Mouse (Mus musculus): ENCODE data around the gene Lins1. TPM values are rescaled to one million over a fixed set of nuclear protein-coding genes. Genes with fewer than 3 reads are reported as not detected.

Lins1 gene
- polyA plus RNA-seq (2012; ENCODE audit: insufficient read depth, insufficient read length, missing spikeins) = 5.2 and 5.9 TPM in 2 replicates

- Histone ChIP-seq H3K4me3 (ENCODE audit: insufficient read depth, low read length) (peak within 1 kb of the TSS; percentile 96), H3K27ac (ENCODE audit: insufficient read depth, low read depth, low read length) (peak within 1 kb of the TSS; percentile 54)
- no peak for TF ChIP-seq POLR2A (IDR thresholded peaks at IDR 0.05; ENCODE audit: borderline replicate concordance, low read depth, low read length)
- 0 out of 2 replicates have a peak, but pooled peaks have one; percentile 36 for TF ChIP-seq CTCF (IDR thresholded peaks at IDR 0.05; ENCODE audit: low read depth, low read length)
Observed at GRCm38 (mm10) chr7:66689620-66690360, at the start of gene Lins1. Gene Lins1 (plus strand): TSS chr7:66689889.

DNA sequence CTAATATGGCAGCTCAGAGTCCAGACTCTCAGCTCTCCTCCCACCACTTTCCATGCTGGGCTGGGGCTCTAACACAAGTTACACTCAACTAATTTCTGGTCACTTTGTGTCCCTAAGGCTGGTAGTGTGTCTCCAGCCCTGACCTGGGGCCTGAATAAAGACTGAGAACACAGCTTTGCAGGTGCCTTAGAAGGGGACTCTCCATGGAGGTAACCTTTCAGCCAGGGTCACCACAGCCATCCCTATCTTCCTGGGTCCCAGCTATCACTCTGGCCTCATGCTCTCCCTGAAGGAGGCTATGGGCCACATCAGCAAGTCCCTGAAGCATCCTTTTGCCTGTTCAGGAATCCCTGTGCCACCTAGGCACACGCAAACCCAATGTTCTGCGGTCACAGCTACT lies 44.0 kb upstream of the Lins1 start:
- TF ChIP-seq CTCF (IDR thresholded peaks at IDR 0.05; ENCODE audit: low read depth, low read length) = no peak
- TF ChIP-seq POLR2A (IDR thresholded peaks at IDR 0.05; ENCODE audit: borderline replicate concordance, low read depth, low read length) = no peak
- Histone ChIP-seq H3K27ac (ENCODE audit: insufficient read depth, low read depth, low read length) (no peak overlapping the region), H3K4me1 (ENCODE audit: control insufficient read depth, insufficient read depth, low read length) (no peaks in the 10 kb centered on the region), H3K4me3 (ENCODE audit: insufficient read depth, low read length) (no peak overlapping the region)

More at GRCm38 (mm10) chr7:66689620-66690360, at the start of gene Lins1:
- H3K4me1 ChIP-seq (ENCODE audit: control insufficient read depth, insufficient read depth, low read length) = 0 out of 2 replicates have a peak, but pooled peaks cover 2% of the 10 kb centered on the region

DNA sequence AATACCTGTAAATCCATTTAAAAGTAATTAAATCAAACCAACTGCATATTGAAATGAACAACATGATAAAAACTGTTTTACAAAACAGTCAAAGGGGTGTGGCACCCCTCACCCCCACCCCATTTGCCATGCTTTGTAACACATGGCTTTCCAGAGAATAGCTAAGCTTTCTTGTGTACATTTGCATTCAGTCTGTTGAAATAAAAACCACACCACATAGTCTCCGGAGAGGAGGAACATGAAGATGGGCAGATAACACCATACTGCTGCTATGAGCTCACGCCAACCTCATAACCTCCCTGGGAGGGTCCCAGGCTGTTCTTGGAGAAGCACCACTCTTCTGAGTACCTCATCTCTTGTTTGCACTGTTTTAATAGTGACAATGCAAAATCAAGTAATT lies 40.5 kb upstream of the Lins1 start:
- no peaks in the 10 kb centered on the region for H3K4me1 ChIP-seq (ENCODE audit: control insufficient read depth, insufficient read depth, low read length)
- no peak overlapping the region for H3K27ac ChIP-seq (ENCODE audit: insufficient read depth, low read depth, low read length)
- TF ChIP-seq POLR2A (IDR thresholded peaks at IDR 0.05; ENCODE audit: borderline replicate concordance, low read depth, low read length) (no peak), CTCF (IDR thresholded peaks at IDR 0.05; ENCODE audit: low read depth, low read length) (no peak)
- H3K4me3 ChIP-seq (ENCODE audit: insufficient read depth, low read length) = no peak overlapping the region

- no peak overlapping the region for H3K27ac ChIP-seq (ENCODE audit: insufficient read depth, low read depth, low read length)
- no peak overlapping the region for H3K4me3 ChIP-seq (ENCODE audit: insufficient read depth, low read length)
- no peaks in the 10 kb centered on the region for H3K4me1 ChIP-seq (ENCODE audit: control insufficient read depth, insufficient read depth, low read length)
- TF ChIP-seq POLR2A (IDR thresholded peaks at IDR 0.05; ENCODE audit: borderline replicate concordance, low read depth, low read length) (no peak), CTCF (IDR thresholded peaks at IDR 0.05; ENCODE audit: low read depth, low read length) (no peak)
Observed at GRCm38 (mm10) chr7:66650883-66651282, 38.8 kb upstream of the Lins1 start.

DNA sequence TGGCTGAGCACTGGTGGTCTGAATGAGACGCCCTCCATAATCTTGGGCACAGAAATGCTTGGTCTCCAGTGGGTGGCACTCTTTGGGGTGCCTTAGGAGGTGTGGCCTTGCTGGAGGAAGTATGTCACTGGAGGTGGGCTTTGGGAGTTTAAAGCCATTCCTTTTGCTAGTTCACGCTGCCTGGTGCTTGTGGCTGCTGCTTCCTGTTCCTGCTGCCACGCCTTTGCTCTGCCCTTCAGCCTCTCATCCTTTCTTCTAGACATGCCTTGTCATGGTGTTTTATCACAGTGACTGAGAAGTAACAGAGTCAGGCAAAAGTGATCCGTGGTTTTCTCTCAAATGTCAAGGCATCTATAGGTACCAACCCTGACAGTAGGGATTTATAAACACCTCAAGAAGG lies 37.5 kb upstream of the Lins1 start:
- no peak for TF ChIP-seq POLR2A (IDR thresholded peaks at IDR 0.05; ENCODE audit: borderline replicate concordance, low read depth, low read length)
- TF ChIP-seq CTCF (IDR thresholded peaks at IDR 0.05; ENCODE audit: low read depth, low read length) = no peak
- H3K4me3 ChIP-seq (ENCODE audit: insufficient read depth, low read length) = no peak overlapping the region
- no peaks in the 10 kb centered on the region for H3K4me1 ChIP-seq (ENCODE audit: control insufficient read depth, insufficient read depth, low read length)
- H3K27ac ChIP-seq (ENCODE audit: insufficient read depth, low read depth, low read length) = no peak overlapping the region

GRCm38 (mm10) chr7:66653596-66653995 lies 36.1 kb upstream of the Lins1 start:
- peaks cover 2% of the 10 kb centered on the region; the same call in 1 of the 2 replicates for H3K4me1 ChIP-seq (ENCODE audit: control insufficient read depth, insufficient read depth, low read length)
- H3K27ac ChIP-seq (ENCODE audit: insufficient read depth, low read depth, low read length) = no peak overlapping the region
- H3K4me3 ChIP-seq (ENCODE audit: insufficient read depth, low read length) = no peak overlapping the region
- TF ChIP-seq POLR2A (IDR thresholded peaks at IDR 0.05; ENCODE audit: borderline replicate concordance, low read depth, low read length) (no peak), CTCF (IDR thresholded peaks at IDR 0.05; ENCODE audit: low read depth, low read length) (no peak)

DNA sequence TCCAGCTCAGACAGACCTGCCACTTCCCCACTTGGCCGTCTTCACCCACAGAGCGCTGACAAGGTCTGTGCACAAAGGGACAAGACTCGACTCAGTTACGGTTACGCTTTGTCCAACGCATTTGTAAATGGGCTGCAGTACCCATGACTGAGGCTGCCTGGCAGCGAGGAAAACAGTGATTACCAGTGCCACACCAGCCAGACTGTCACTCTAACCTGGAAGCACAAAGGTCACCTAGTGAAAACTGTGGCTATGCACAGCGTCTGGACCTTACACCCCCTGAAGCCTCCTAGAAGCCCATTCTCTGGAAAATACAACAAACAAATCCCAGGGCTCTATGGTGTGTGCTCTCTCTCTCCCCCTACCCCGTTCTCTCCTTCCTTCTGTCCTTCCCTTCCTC lies 34.2 kb upstream of the Lins1 start:
- no peak overlapping the region for H3K4me3 ChIP-seq (ENCODE audit: insufficient read depth, low read length)

DNA sequence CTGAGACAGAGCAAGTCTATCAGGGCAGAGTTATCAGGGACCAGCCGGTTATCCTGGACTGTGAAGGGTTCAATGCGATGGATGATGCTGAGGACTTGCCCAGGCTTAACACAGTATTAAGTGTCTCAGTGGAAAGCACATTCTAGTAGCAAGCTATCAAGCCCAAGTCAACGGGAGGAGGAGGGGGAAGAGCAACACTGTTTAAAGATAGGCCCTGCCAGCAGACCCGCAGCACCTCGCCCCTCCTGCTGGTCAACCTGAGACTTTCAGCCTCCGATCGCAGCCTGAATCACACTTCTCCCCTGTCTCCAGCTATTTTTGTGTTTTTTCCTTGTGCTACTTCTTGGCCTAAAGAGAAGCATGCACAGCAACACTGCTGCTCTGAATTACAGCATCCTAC lies 29.4 kb upstream of the Lins1 start:
- H3K4me1 ChIP-seq (ENCODE audit: control insufficient read depth, insufficient read depth, low read length) = peaks cover 4% of the 10 kb centered on the region; the same call in 1 of the 2 replicates

More for the DNA sequence above, 34.2 kb upstream of the Lins1 start:
- Histone ChIP-seq H3K4me1 (ENCODE audit: control insufficient read depth, insufficient read depth, low read length) (peaks cover 4% of the 10 kb centered on the region; the same call in 1 of the 2 replicates), H3K27ac (ENCODE audit: insufficient read depth, low read depth, low read length) (no peak overlapping the region)
- TF ChIP-seq CTCF (IDR thresholded peaks at IDR 0.05; ENCODE audit: low read depth, low read length) = no peak
- TF ChIP-seq POLR2A (IDR thresholded peaks at IDR 0.05; ENCODE audit: borderline replicate concordance, low read depth, low read length) = no peak

GRCm38 (mm10) chr7:66660972-66661371 lies 28.7 kb upstream of the Lins1 start:
- Histone ChIP-seq H3K27ac (ENCODE audit: insufficient read depth, low read depth, low read length) (no peak overlapping the region), H3K4me1 (ENCODE audit: control insufficient read depth, insufficient read depth, low read length) (peaks cover 4% of the 10 kb centered on the region; the same call in 1 of the 2 replicates), H3K4me3 (ENCODE audit: insufficient read depth, low read length) (no peak overlapping the region)
- TF ChIP-seq POLR2A (IDR thresholded peaks at IDR 0.05; ENCODE audit: borderline replicate concordance, low read depth, low read length) = no peak
- TF ChIP-seq CTCF (IDR thresholded peaks at IDR 0.05; ENCODE audit: low read depth, low read length) = no peak

More for the DNA sequence above, 29.4 kb upstream of the Lins1 start:
- TF ChIP-seq CTCF (IDR thresholded peaks at IDR 0.05; ENCODE audit: low read depth, low read length) (no peak), POLR2A (IDR thresholded peaks at IDR 0.05; ENCODE audit: borderline replicate concordance, low read depth, low read length) (no peak)
- H3K4me3 ChIP-seq (ENCODE audit: insufficient read depth, low read length) = no peak overlapping the region
- H3K27ac ChIP-seq (ENCODE audit: insufficient read depth, low read depth, low read length) = no peak overlapping the region

DNA sequence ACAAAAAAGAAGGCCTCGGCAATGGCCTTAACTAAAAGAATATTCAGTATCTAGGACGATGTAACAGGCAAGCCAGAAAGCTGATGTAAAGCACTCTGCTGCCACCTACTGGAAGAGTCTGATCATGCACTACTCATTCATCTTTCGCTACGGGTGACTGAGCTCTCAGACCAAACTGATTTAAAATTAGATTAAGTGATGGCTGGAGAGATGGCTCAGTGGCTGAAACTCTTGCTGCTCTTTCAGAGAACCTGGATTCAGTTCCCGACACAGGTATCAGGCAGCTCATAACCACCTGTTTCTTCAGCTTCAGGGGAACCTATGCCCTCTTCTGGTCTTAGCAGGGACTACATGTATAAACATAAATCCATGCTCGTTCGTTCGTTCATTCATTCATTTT lies 28.1 kb upstream of the Lins1 start:
- TF ChIP-seq POLR2A (IDR thresholded peaks at IDR 0.05; ENCODE audit: borderline replicate concordance, low read depth, low read length) = no peak
- TF ChIP-seq CTCF (IDR thresholded peaks at IDR 0.05; ENCODE audit: low read depth, low read length) = peak; percentile 97
- peak overlapping the region; percentile 27 for H3K4me3 ChIP-seq (ENCODE audit: insufficient read depth, low read length)

More for the DNA sequence above, 28.1 kb upstream of the Lins1 start:
- Histone ChIP-seq H3K27ac (ENCODE audit: insufficient read depth, low read depth, low read length) (no peak overlapping the region), H3K4me1 (ENCODE audit: control insufficient read depth, insufficient read depth, low read length) (peaks cover 4% of the 10 kb centered on the region; the same call in 1 of the 2 replicates)
